Mouse (Mus musculus): ENCODE measurements around the gene Ndufaf3. TPM values are rescaled to one million over a fixed set of nuclear protein-coding genes. Genes with fewer than 3 reads are reported as not detected.

Ndufaf3 gene
- total and polyA plus RNA-seq, 3 experiments, result 60.7 to 88.1 (median 61.9) TPM

- Histone ChIP-seq H3K27ac (peak overlapping the region; percentile 64), H3K79me2 (replicated peaks; ENCODE audit: control insufficient read depth, insufficient read depth, low read length) (no peaks in the 10 kb centered on the region), H3K36me3 (ENCODE audit: control insufficient read depth, insufficient read depth, low read length) (no peaks in the 10 kb centered on the region), H3K4me1 (ENCODE audit: control insufficient read depth, insufficient read depth, low read length) (no peaks in the 10 kb centered on the region), H3K4me3 (no peak overlapping the region), H3K9ac (ENCODE audit: low read depth, low read length) (no peak overlapping the region), H3K27me3 (ENCODE audit: control insufficient read depth, insufficient read depth, low read length) (no peaks in the 10 kb centered on the region)
- peak; percentile 71 to 85 for DNase-seq
- no peak for TF ChIP-seq EP300 (IDR thresholded peaks at IDR 0.05; ENCODE audit: insufficient read depth, low read depth, low read length)
- no peak for TF ChIP-seq POLR2A (IDR thresholded peaks at IDR 0.05; ENCODE audit: insufficient read depth, low read depth, low read length)
- no peak for TF ChIP-seq CTCF (IDR thresholded peaks at IDR 0.05)
- intact Hi-C loops (cut with DNase I), result no loop called here
- WGBS, result 14% methylated on average over 14 of the region's 14 CpGs
These were observed 20.4 kb upstream of the Ndufaf3 start for GRCm38 (mm10) chr9:108587571-108588180.

DNA sequence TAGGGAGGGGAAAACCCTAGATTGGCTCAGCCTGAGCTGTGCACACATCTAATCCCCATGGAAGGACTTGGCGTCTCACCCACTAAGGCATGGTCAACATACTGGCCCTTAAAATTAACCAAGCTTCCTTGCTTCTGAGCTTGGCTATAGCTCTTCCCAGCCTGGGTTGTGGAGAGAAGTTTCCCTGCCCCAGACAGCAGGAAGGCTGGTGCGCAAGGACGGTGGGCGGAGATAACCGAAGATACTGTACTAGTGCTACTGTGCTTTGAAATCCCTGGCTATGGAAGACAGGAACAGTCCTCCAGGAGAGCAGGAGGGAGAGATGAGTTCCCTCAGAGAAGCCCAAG, 12.1 kb upstream of the Ndufaf3 start:
- no peak for DNase-seq
- peak overlapping the region; percentile 85 for H3K27ac ChIP-seq
- peaks cover 7% of the 10 kb centered on the region for H3K4me1 ChIP-seq (ENCODE audit: control insufficient read depth, insufficient read depth, low read length)
- peak overlapping the region; percentile 66; the same call in 1 of the 2 replicates for H3K4me3 ChIP-seq
- H3K79me2 ChIP-seq (replicated peaks; ENCODE audit: control insufficient read depth, insufficient read depth, low read length), result no peaks in the 10 kb centered on the region
- 54% methylated on average over 5 of the region's 5 CpGs for WGBS
- H3K36me3 ChIP-seq (ENCODE audit: control insufficient read depth, insufficient read depth, low read length), result no peaks in the 10 kb centered on the region
- no peaks in the 10 kb centered on the region for H3K27me3 ChIP-seq (ENCODE audit: control insufficient read depth, insufficient read depth, low read length)
- intact Hi-C loops (cut with DNase I), result loop anchor here (5.0 kb wide), 1 partner anchor 68 kb away; the partner anchor contains the start of gene Arih2
- H3K9ac ChIP-seq (ENCODE audit: low read depth, low read length), result no peak overlapping the region; the same call in 1 of the 2 replicates
- TF ChIP-seq CTCF (IDR thresholded peaks at IDR 0.05) (no peak), EP300 (IDR thresholded peaks at IDR 0.05; ENCODE audit: insufficient read depth, low read depth, low read length) (no peak), POLR2A (IDR thresholded peaks at IDR 0.05; ENCODE audit: insufficient read depth, low read depth, low read length) (no peak)

DNA sequence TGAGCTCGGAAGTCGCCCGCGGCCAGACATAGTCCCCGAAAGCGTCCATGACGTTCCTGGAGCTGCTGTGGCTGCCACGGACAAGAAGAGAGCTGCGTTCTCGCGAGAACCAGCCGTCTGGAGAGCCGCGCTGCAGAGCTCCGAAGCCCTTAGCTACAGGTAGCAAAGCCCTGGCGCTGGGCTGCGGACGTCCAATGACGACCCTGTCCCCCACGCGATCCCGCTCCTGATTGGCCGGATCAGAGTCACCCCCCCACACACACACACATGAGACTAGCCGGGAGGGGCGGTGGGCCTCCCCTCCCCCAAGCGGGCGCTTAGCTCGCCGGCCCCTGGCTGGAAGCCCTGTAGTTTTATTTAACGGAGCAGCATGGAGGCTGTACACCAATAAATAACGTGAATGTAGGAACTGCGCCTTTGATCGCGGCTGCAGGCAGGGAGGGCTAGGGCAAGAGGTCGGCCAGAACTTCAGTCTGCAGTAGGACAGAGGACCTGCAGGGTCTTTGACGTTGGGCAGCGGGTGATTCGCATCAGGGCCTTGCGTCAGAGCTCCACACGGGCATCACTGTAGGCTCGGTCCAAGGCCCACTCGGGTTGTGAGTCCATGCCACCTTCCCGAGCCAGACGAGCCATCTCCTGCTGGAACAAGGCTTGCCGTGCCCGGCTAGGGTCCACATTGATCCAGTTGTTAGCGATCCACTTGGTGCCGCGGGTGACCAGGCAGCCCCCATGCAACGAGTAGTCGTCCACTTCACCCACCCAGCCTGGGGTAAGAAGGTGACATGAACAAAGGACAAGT, 11.5 kb upstream of the Ndufaf3 start, which contains the start of gene Wdr6:
Gene Wdr6, minus strand, starts transcription at position 195 of the 799 bp plus-strand sequence.
- no peaks in the 10 kb centered on the region for H3K36me3 ChIP-seq (ENCODE audit: control insufficient read depth, insufficient read depth, low read length)
- H3K27me3 ChIP-seq (ENCODE audit: control insufficient read depth, insufficient read depth, low read length), result no peaks in the 10 kb centered on the region
- peak; percentile 87 to 94 for DNase-seq
- peak within 1 kb of the TSS; percentile 66 for H3K4me3 ChIP-seq
- peaks cover 7% of the 10 kb centered on the region for H3K4me1 ChIP-seq (ENCODE audit: control insufficient read depth, insufficient read depth, low read length)
- TF ChIP-seq POLR2A (IDR thresholded peaks at IDR 0.05; ENCODE audit: insufficient read depth, low read depth, low read length) (peak; percentile 90), CTCF (IDR thresholded peaks at IDR 0.05) (no peak), EP300 (IDR thresholded peaks at IDR 0.05; ENCODE audit: insufficient read depth, low read depth, low read length) (peak; percentile 53)
- intact Hi-C loops (cut with DNase I), result loop anchor here (5.0 kb wide), 1 partner anchor 69 kb away; the partner anchor contains the start of gene Arih2
- H3K9ac ChIP-seq (ENCODE audit: low read depth, low read length), result peak within 1 kb of the TSS; percentile 90
- H3K79me2 ChIP-seq (replicated peaks; ENCODE audit: control insufficient read depth, insufficient read depth, low read length), result no peaks in the 10 kb centered on the region; the same call in 1 of the 2 replicates
- H3K27ac ChIP-seq, result peak within 1 kb of the TSS; percentile 85
- WGBS, result 7% methylated on average over 51 of the region's 51 CpGs

- Histone ChIP-seq H3K79me2 (replicated peaks; ENCODE audit: control insufficient read depth, insufficient read depth, low read length) (no peaks in the 10 kb centered on the region; the same call in 1 of the 2 replicates), H3K4me1 (ENCODE audit: control insufficient read depth, insufficient read depth, low read length) (peaks cover 7% of the 10 kb centered on the region), H3K4me3 (peak overlapping the region; percentile 66), H3K27me3 (ENCODE audit: control insufficient read depth, insufficient read depth, low read length) (no peaks in the 10 kb centered on the region), H3K27ac (peak overlapping the region; percentile 85), H3K36me3 (ENCODE audit: control insufficient read depth, insufficient read depth, low read length) (no peaks in the 10 kb centered on the region), H3K9ac (ENCODE audit: low read depth, low read length) (peak overlapping the region; percentile 90)
- intact Hi-C loops (cut with DNase I), result loop anchor here (5.0 kb wide), 1 partner anchor 69 kb away; the partner anchor contains the start of gene Arih2
- TF ChIP-seq POLR2A (IDR thresholded peaks at IDR 0.05; ENCODE audit: insufficient read depth, low read depth, low read length) (no peak), CTCF (IDR thresholded peaks at IDR 0.05) (no peak), EP300 (IDR thresholded peaks at IDR 0.05; ENCODE audit: insufficient read depth, low read depth, low read length) (no peak)
- WGBS, result under 1% methylated on average over 24 of the region's 24 CpGs
- peak; percentile 44 to 54 for DNase-seq
These were observed 10.8 kb upstream of the Ndufaf3 start for GRCm38 (mm10) chr9:108577934-108578544.

GRCm38 (mm10) chr9:108577025-108577424, 9.8 kb upstream of the Ndufaf3 start:
- H3K36me3 ChIP-seq (ENCODE audit: control insufficient read depth, insufficient read depth, low read length), result no peaks in the 10 kb centered on the region
- no peak overlapping the region for H3K9ac ChIP-seq (ENCODE audit: low read depth, low read length)
- H3K27ac ChIP-seq, result no peak overlapping the region
- TF ChIP-seq EP300 (IDR thresholded peaks at IDR 0.05; ENCODE audit: insufficient read depth, low read depth, low read length) (no peak), POLR2A (IDR thresholded peaks at IDR 0.05; ENCODE audit: insufficient read depth, low read depth, low read length) (no peak), CTCF (IDR thresholded peaks at IDR 0.05) (no peak)
- DNase-seq, result no peak
- H3K27me3 ChIP-seq (ENCODE audit: control insufficient read depth, insufficient read depth, low read length), result no peaks in the 10 kb centered on the region
- no peaks in the 10 kb centered on the region; the same call in 1 of the 2 replicates for H3K79me2 ChIP-seq (replicated peaks; ENCODE audit: control insufficient read depth, insufficient read depth, low read length)
- WGBS, result 57% methylated on average over 6 of the region's 6 CpGs
- no peak overlapping the region for H3K4me3 ChIP-seq
- H3K4me1 ChIP-seq (ENCODE audit: control insufficient read depth, insufficient read depth, low read length), result peaks cover 7% of the 10 kb centered on the region
- intact Hi-C loops (cut with DNase I), result loop anchor here (5.0 kb wide), 1 partner anchor 70 kb away; the partner anchor contains the start of gene Arih2

Data from heart, adult 2 months (tissue).